Mouse (Mus musculus) stomach, embryonic 14.5 days (tissue): Measurements from ENCODE around the gene Poll. TPM values are rescaled to one million over a fixed set of nuclear protein-coding genes. Genes with fewer than 3 reads are reported as not detected.

Experiments
- ATAC-seq: fragments of 200-750 bp; cut with Nextera tagmentation; 2 replicates; pipeline ENCODE4 v1.8.0; 2017; ENCODE audit warnings: low read depth, moderate TSS enrichment; ENCODE audit not compliant: insufficient number of reproducible peaks, insufficient read depth, low FRiP score
- H3K27ac ChIP-seq: fragments of 300-500 bp; sonication (generic); 2 replicates; pipeline ENCODE4 v1.5.1; 2014; ENCODE audit warnings: mild to moderate bottlenecking, low read length, moderate library complexity, mixed read lengths
- H3K27me3 ChIP-seq: fragments of 300-500 bp; sonication (generic); 2 replicates; pipeline ENCODE4 v1.6.1; 2014; ENCODE audit warnings: low read length, control low read depth, mixed read lengths; ENCODE audit not compliant: control insufficient read depth, insufficient read depth
- H3K36me3 ChIP-seq: fragments of 300-500 bp; sonication (generic); 2 replicates; pipeline ENCODE4 v1.6.1; 2014; ENCODE audit warnings: mild to moderate bottlenecking, control low read depth, low read length, moderate library complexity, mixed read lengths; ENCODE audit not compliant: control insufficient read depth, insufficient read depth
- H3K4me1 ChIP-seq: fragments of 300-500 bp; sonication (generic); 2 replicates; pipeline ENCODE4 v1.6.1; 2014; ENCODE audit warnings: low read length, control low read depth, mixed read lengths; ENCODE audit not compliant: control insufficient read depth, insufficient read depth
- H3K4me2 ChIP-seq: fragments of 300-500 bp; sonication (generic); replicated peaks from 2 replicates; pipeline ENCODE4 v1.6.1; 2014; ENCODE audit warnings: low read depth, low read length, control low read depth
- H3K4me3 ChIP-seq: fragments of 300-500 bp; sonication (generic); 2 replicates; pipeline ENCODE4 v1.5.1; 2014; ENCODE audit warnings: low read depth, low read length, control low read depth
- H3K9ac ChIP-seq: fragments of 300-500 bp; sonication (generic); replicated peaks from 2 replicates; pipeline ENCODE4 v1.6.1; 2014; ENCODE audit warnings: low read depth, mild to moderate bottlenecking, control low read depth, low read length, moderate library complexity, mixed read lengths
- H3K9me3 ChIP-seq: fragments of 300-500 bp; sonication (generic); 2 replicates; pipeline ENCODE4 v1.6.1; 2016; ENCODE audit warnings: low read depth, low read length, control low read depth; ENCODE audit not compliant: control insufficient read depth
- WGBS: fragments of 180-500 bp; shearing (Covaris S2); extraction: QIAGEN DNeasy Blood & Tissue Kit; methylation state at CpG from one replicate; pipeline ENCODE4 v1.1.7; 2014; 5-methylcytosine and 5-hydroxymethylcytosine counted together
- polyA plus RNA-seq: library from polyadenylated mRNA; unstranded; fragments of >200 nt; fragmentation: Nextera tagmentation; extraction: Ambion mirVana; gene quantifications from 2 replicates; pipeline ENCODE4 v1.2.1, GENCODE M21; 2014

The Poll gene
- polyA plus RNA-seq, 1 experiment from 2014 or later, result 12.5 TPM

GRCm38 (mm10) chr19:45540657-45541408 is 19.5 kb downstream of the Poll start:
- 35% methylated on average over 8 of the region's 8 CpGs for WGBS
- no peaks in the 10 kb centered on the region for H3K36me3 ChIP-seq
- peak overlapping the region; percentile 69 for H3K4me2 ChIP-seq
- no peak for ATAC-seq
- no peak overlapping the region for H3K27ac ChIP-seq
- no peak overlapping the region for H3K9ac ChIP-seq
- peaks cover 5% of the 10 kb centered on the region; the same call in 1 of the 2 replicates for H3K4me1 ChIP-seq
- 0 out of 2 replicates have a peak, but pooled peaks cover 10% of the 10 kb centered on the region for H3K27me3 ChIP-seq
- H3K4me3 ChIP-seq, result peak overlapping the region; percentile 29; the same call in 1 of the 2 replicates
- H3K9me3 ChIP-seq, result no peaks in the 10 kb centered on the region

- Histone ChIP-seq H3K36me3 (no peaks in the 10 kb centered on the region), H3K4me1 (peaks cover 5% of the 10 kb centered on the region; the same call in 1 of the 2 replicates), H3K27ac (no peak overlapping the region), H3K4me2 (no peak overlapping the region), H3K27me3 (no peaks in the 10 kb centered on the region), H3K9ac (no peak overlapping the region), H3K4me3 (no peak overlapping the region), H3K9me3 (no peaks in the 10 kb centered on the region)
- WGBS, result 55% methylated on average over 1 of the region's 1 CpGs
- no peak for ATAC-seq
Observed at GRCm38 (mm10) chr19:45537505-45537904, 22.8 kb downstream of the Poll start.

- H3K9me3 ChIP-seq, result no peaks in the 10 kb centered on the region
- no peak for ATAC-seq
- no peaks in the 10 kb centered on the region for H3K36me3 ChIP-seq
- 46% methylated on average over 6 of the region's 6 CpGs for WGBS
- H3K27ac ChIP-seq, result no peak overlapping the region
- H3K4me3 ChIP-seq, result no peak overlapping the region
- no peak overlapping the region for H3K9ac ChIP-seq
- H3K27me3 ChIP-seq, result no peaks in the 10 kb centered on the region
- H3K4me1 ChIP-seq, result no peaks in the 10 kb centered on the region
- no peak overlapping the region for H3K4me2 ChIP-seq
Observed at GRCm38 (mm10) chr19:45535929-45536328, 24.4 kb downstream of the Poll start.

- Histone ChIP-seq H3K4me2 (no peak overlapping the region), H3K9ac (no peak overlapping the region), H3K4me3 (no peak overlapping the region), H3K36me3 (peaks cover 2% of the 10 kb centered on the region; the same call in 1 of the 2 replicates), H3K27me3 (no peaks in the 10 kb centered on the region), H3K27ac (no peak overlapping the region), H3K4me1 (no peaks in the 10 kb centered on the region), H3K9me3 (no peaks in the 10 kb centered on the region)
- WGBS, result 62% methylated on average over 8 of the region's 8 CpGs
- ATAC-seq, result no peak
Observed at GRCm38 (mm10) chr19:45535214-45535735, 25.1 kb downstream of the Poll start.

GRCm38 (mm10) chr19:45533617-45534016 is 26.7 kb downstream of the Poll start:
- no peak for ATAC-seq
- Histone ChIP-seq H3K9me3 (no peaks in the 10 kb centered on the region), H3K4me2 (no peak overlapping the region), H3K4me1 (no peaks in the 10 kb centered on the region), H3K27me3 (no peaks in the 10 kb centered on the region), H3K27ac (no peak overlapping the region), H3K4me3 (no peak overlapping the region), H3K9ac (no peak overlapping the region), H3K36me3 (peaks cover 13% of the 10 kb centered on the region)
- 73% methylated on average over 7 of the region's 7 CpGs for WGBS

GRCm38 (mm10) chr19:45531554-45531953 is 28.8 kb downstream of the Poll start:
- Histone ChIP-seq H3K9me3 (no peaks in the 10 kb centered on the region), H3K4me2 (no peak overlapping the region), H3K27me3 (no peaks in the 10 kb centered on the region), H3K4me3 (no peak overlapping the region), H3K9ac (no peak overlapping the region), H3K36me3 (peaks cover 24% of the 10 kb centered on the region), H3K27ac (no peak overlapping the region), H3K4me1 (no peaks in the 10 kb centered on the region)
- ATAC-seq, result no peak
- WGBS, result 51% methylated on average over 6 of the region's 6 CpGs

- WGBS, result 65% methylated on average over 15 of the region's 15 CpGs
- Histone ChIP-seq H3K9ac (no peak overlapping the region), H3K4me2 (no peak overlapping the region), H3K4me3 (no peak overlapping the region), H3K27ac (peak overlapping the region; percentile 15; the same call in 1 of the 2 replicates), H3K4me1 (no peaks in the 10 kb centered on the region), H3K27me3 (no peaks in the 10 kb centered on the region), H3K9me3 (no peaks in the 10 kb centered on the region), H3K36me3 (peaks cover 24% of the 10 kb centered on the region)
- ATAC-seq, result peak; percentile 46; the same call in 1 of the 2 replicates
Observed at GRCm38 (mm10) chr19:45530200-45530995, 29.9 kb downstream of the Poll start.

- H3K27ac ChIP-seq, result no peak overlapping the region
- WGBS, result 74% methylated on average over 5 of the region's 5 CpGs
- peaks cover 25% of the 10 kb centered on the region for H3K36me3 ChIP-seq
- H3K4me1 ChIP-seq, result no peaks in the 10 kb centered on the region
- no peaks in the 10 kb centered on the region for H3K27me3 ChIP-seq
- H3K9ac ChIP-seq, result no peak overlapping the region
- H3K9me3 ChIP-seq, result no peaks in the 10 kb centered on the region
- ATAC-seq, result no peak
- H3K4me2 ChIP-seq, result no peak overlapping the region
- H3K4me3 ChIP-seq, result no peak overlapping the region
Observed at GRCm38 (mm10) chr19:45529294-45529693, 31.0 kb downstream of the Poll start.
